Mouse (Mus musculus): ENCODE results near the gene Igfn1. TPM values are rescaled to one million over a fixed set of nuclear protein-coding genes. Genes with fewer than 3 reads are reported as not detected.

The Igfn1 gene
- polyA plus RNA-seq (2012; rRNA removed), result 0.61 and 0.78 TPM in 2 replicates

DNA sequence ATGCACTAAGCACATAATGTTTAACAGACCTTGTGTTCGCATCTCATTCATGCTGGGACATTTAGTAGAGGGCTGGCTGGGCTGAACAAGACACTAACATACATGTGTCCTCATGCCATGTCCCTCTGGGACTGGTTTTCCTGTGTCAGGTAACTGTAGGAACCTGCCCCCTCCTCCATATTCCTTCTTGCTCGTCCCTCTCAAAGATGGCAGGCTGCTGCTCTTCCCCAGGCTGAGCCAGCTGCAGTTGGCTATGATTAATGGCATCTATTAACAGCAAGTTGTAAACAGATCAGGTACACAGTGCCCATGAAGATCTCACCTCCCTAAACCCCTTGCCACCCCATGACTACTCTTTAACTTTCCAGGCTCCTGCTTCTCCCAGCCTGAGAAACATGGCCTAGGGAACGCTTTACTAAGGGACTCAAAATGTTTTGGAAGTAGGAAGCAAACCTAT is at the start of gene Igfn1:
Gene Igfn1, minus strand, starts transcription at position 51 of the 457 bp plus-strand sequence.
- Histone ChIP-seq H3K4me3 (ENCODE audit: insufficient read depth, low read depth, low read length) (peak within 1 kb of the TSS; percentile 65; the same call in 1 of the 2 replicates), H3K27me3 (replicated peaks; ENCODE audit: control insufficient read depth, insufficient read depth, low read length) (no peaks in the 10 kb centered on the region), H3K36me3 (ENCODE audit: control insufficient read depth, insufficient read depth, low read length) (no peaks in the 10 kb centered on the region), H3K4me1 (ENCODE audit: control insufficient read depth, insufficient read depth, low read length) (peaks cover 6% of the 10 kb centered on the region; the same call in 1 of the 2 replicates), H3K27ac (ENCODE audit: insufficient read depth, low read depth, low read length) (no peak within 1 kb of the TSS)
- DNase-seq, result no peak
- no peak for TF ChIP-seq CTCF (conservative IDR thresholded peaks at IDR 0.05; ENCODE audit: insufficient read depth, insufficient read length, low read depth, low read length)
- TF ChIP-seq POLR2A (IDR thresholded peaks at IDR 0.05; ENCODE audit: low read depth, low read length), result no peak
- WGBS, result 88% methylated on average over 3 of the region's 3 CpGs

DNA sequence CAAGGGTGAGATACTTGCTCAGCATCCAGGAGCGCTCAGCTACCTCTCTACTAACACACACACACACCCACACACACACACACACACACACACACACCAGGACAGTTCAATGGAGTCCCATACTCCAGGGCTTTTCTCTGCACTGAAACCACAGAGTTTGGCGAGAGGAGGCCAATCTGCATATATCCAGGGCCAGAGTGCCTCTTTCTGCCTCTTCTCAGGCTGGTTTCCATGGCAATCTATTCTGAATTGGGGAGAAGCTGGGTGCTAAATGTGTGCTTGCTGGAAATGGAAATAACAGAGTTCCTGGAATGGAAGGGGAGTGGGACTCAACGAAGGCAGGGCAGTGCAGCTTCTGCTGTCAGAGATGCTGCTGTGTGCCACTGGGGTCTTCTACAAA is 49.6 kb upstream of the Igfn1 start:
- 80% methylated on average over 3 of the region's 3 CpGs for WGBS
- H3K4me3 ChIP-seq (ENCODE audit: insufficient read depth, low read depth, low read length), result no peak overlapping the region
- DNase-seq, result no peak
- 0 out of 2 replicates have a peak, but pooled peaks cover under 1% of the 10 kb centered on the region for H3K27me3 ChIP-seq (replicated peaks; ENCODE audit: control insufficient read depth, insufficient read depth, low read length)
- TF ChIP-seq POLR2A (IDR thresholded peaks at IDR 0.05; ENCODE audit: low read depth, low read length), result no peak
- no peak for TF ChIP-seq CTCF (conservative IDR thresholded peaks at IDR 0.05; ENCODE audit: insufficient read depth, insufficient read length, low read depth, low read length)
- no peaks in the 10 kb centered on the region for H3K4me1 ChIP-seq (ENCODE audit: control insufficient read depth, insufficient read depth, low read length)
- no peaks in the 10 kb centered on the region for H3K36me3 ChIP-seq (ENCODE audit: control insufficient read depth, insufficient read depth, low read length)
- no peak overlapping the region for H3K27ac ChIP-seq (ENCODE audit: insufficient read depth, low read depth, low read length)

DNA sequence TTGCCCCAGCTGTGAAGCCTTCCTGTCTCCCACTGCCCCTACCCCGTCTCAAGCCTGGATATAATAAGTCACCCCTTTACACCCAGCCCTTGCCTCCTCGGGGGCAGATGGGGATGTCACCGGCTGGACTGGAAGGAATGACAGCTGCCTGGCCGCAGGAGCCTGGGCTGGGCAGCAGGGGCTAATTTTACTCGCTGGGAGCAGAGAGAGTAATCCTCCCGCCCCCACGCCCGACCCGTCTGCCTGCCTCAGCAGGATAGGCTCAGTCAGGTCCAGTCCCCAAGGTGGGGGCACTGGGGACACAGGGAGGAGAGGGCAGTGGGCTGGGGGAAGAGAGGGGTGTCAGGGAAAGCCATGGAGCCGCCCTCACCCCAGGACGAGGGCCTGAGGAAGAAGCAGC is 46.4 kb upstream of the Igfn1 start, which contains the start of gene Cacna1s:
Gene Cacna1s, plus strand, starts transcription at position 204 of the 400 bp plus-strand sequence.
- H3K27me3 ChIP-seq (replicated peaks; ENCODE audit: control insufficient read depth, insufficient read depth, low read length), result 0 out of 2 replicates have a peak, but pooled peaks cover 2% of the 10 kb centered on the region
- 54% methylated on average over 11 of the region's 11 CpGs for WGBS
- DNase-seq, result no peak

DNA sequence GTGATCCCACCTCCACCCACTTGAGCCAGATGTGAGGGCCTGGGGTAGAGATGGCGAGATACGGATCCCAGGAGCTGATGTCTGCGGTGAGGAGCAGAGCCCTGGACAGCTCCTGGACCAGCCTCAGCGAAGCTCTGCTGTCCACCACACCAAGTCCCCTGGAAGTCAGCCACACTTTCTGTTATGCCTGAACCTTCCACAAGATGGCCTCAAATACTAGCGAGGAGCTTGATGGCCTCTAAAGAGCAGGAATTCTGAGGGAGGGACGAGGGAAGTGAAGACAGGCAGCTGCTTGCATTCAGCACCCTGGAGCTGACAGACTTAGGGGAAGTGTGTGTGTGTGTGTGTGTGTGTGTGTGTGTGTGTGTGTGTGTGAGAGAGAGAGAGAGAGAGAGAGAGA is 45.3 kb upstream of the Igfn1 start:
- under 1% methylated on average over 6 of the region's 6 CpGs for WGBS
- Histone ChIP-seq H3K36me3 (ENCODE audit: control insufficient read depth, insufficient read depth, low read length) (no peaks in the 10 kb centered on the region), H3K27ac (ENCODE audit: insufficient read depth, low read depth, low read length) (no peak overlapping the region), H3K27me3 (replicated peaks; ENCODE audit: control insufficient read depth, insufficient read depth, low read length) (0 out of 2 replicates have a peak, but pooled peaks cover 2% of the 10 kb centered on the region), H3K4me1 (ENCODE audit: control insufficient read depth, insufficient read depth, low read length) (no peaks in the 10 kb centered on the region), H3K4me3 (ENCODE audit: insufficient read depth, low read depth, low read length) (no peak overlapping the region)
- peak; percentile 79 for DNase-seq
- no peak for TF ChIP-seq POLR2A (IDR thresholded peaks at IDR 0.05; ENCODE audit: low read depth, low read length)
- TF ChIP-seq CTCF (conservative IDR thresholded peaks at IDR 0.05; ENCODE audit: insufficient read depth, insufficient read length, low read depth, low read length), result peak; percentile 74

More for the DNA sequence above, 46.4 kb upstream of the Igfn1 start, which contains the start of gene Cacna1s:
- TF ChIP-seq CTCF (conservative IDR thresholded peaks at IDR 0.05; ENCODE audit: insufficient read depth, insufficient read length, low read depth, low read length) (no peak), POLR2A (IDR thresholded peaks at IDR 0.05; ENCODE audit: low read depth, low read length) (no peak)
- Histone ChIP-seq H3K36me3 (ENCODE audit: control insufficient read depth, insufficient read depth, low read length) (no peaks in the 10 kb centered on the region), H3K4me1 (ENCODE audit: control insufficient read depth, insufficient read depth, low read length) (no peaks in the 10 kb centered on the region), H3K27ac (ENCODE audit: insufficient read depth, low read depth, low read length) (no peak within 1 kb of the TSS), H3K4me3 (ENCODE audit: insufficient read depth, low read depth, low read length) (no peak within 1 kb of the TSS)

DNA sequence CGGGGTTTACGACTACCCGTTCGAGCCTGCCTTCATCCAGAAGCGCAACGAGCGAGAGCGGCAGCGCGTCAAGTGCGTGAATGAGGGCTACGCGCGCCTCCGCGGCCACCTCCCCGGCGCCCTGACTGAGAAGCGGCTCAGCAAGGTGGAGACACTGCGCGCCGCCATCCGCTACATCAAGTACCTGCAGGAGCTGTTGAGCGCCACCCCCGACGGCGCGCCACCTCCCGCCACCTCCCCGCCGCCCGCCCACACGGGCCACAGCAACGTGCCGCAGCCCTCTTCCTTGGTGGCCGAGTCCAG is 44.8 kb upstream of the Igfn1 start:
- Histone ChIP-seq H3K27me3 (replicated peaks; ENCODE audit: control insufficient read depth, insufficient read depth, low read length) (0 out of 2 replicates have a peak, but pooled peaks cover 2% of the 10 kb centered on the region), H3K27ac (ENCODE audit: insufficient read depth, low read depth, low read length) (no peak overlapping the region), H3K36me3 (ENCODE audit: control insufficient read depth, insufficient read depth, low read length) (no peaks in the 10 kb centered on the region), H3K4me3 (ENCODE audit: insufficient read depth, low read depth, low read length) (no peak overlapping the region), H3K4me1 (ENCODE audit: control insufficient read depth, insufficient read depth, low read length) (no peaks in the 10 kb centered on the region)
- no peak for DNase-seq
- TF ChIP-seq CTCF (conservative IDR thresholded peaks at IDR 0.05; ENCODE audit: insufficient read depth, insufficient read length, low read depth, low read length) (no peak), POLR2A (IDR thresholded peaks at IDR 0.05; ENCODE audit: low read depth, low read length) (no peak)
- WGBS, result 2% methylated on average over 34 of the region's 36 CpGs

DNA sequence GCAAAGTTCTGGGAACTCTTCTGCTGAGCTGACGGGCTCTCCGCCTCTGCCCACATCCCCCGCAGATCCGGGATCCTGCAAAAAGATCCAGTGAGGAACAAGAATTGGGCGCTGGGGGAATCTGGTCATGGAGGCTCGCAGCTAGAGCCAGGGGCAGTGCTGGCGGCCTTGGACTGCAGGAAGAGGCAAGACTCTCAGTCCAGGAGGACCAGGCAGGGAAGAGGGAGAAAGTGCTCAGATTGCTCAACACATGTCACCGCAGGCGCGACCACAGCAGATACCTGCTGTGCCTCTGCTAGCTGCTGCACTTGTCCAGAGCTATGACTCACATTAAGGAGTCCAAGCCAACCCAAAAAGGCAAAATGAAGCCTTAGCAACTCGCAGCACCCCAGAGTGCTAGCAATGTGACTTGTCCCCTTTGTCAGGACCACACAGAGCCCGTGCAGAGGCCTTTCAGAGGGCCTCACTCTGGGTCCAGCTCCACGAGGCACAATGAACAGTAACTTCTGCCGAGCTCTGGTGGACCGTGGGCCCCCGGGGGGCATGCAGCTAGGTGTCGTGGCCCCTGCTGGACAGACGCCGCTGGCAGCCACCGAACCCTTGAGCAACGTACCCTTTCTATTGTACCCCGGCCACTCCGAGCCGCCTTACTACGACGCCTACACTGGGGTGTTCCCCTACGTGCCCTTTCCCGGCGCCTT is 44.3 kb upstream of the Igfn1 start, which contains the start of gene Ascl5:
Gene Ascl5, plus strand, starts transcription at position 493 of the 701 bp plus-strand sequence.
- TF ChIP-seq CTCF (conservative IDR thresholded peaks at IDR 0.05; ENCODE audit: insufficient read depth, insufficient read length, low read depth, low read length) (no peak), POLR2A (IDR thresholded peaks at IDR 0.05; ENCODE audit: low read depth, low read length) (no peak)
- Histone ChIP-seq H3K36me3 (ENCODE audit: control insufficient read depth, insufficient read depth, low read length) (no peaks in the 10 kb centered on the region), H3K4me3 (ENCODE audit: insufficient read depth, low read depth, low read length) (no peak within 1 kb of the TSS), H3K27ac (ENCODE audit: insufficient read depth, low read depth, low read length) (no peak within 1 kb of the TSS), H3K27me3 (replicated peaks; ENCODE audit: control insufficient read depth, insufficient read depth, low read length) (0 out of 2 replicates have a peak, but pooled peaks cover 2% of the 10 kb centered on the region), H3K4me1 (ENCODE audit: control insufficient read depth, insufficient read depth, low read length) (no peaks in the 10 kb centered on the region)
- DNase-seq, result no peak
- 27% methylated on average over 29 of the region's 29 CpGs for WGBS

DNA sequence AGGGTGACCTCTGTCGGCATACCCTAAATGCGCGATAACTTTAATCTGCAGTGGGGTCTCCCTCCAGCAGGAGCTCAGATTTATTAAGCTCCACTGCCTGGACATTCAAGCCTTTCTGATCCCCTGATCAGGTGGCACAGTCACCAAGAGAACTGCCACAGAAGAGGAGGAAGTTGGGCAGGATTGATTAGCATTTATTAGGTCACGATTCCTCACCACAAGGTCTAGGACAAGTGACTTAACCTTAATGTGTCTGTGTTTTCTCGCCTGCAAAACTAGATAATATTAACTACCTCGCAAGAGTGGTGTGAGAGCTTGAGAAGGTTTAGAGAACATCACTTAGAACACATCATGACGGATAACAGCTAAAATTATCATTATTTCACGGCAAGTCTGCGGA is 41.8 kb upstream of the Igfn1 start:
- H3K4me3 ChIP-seq (ENCODE audit: insufficient read depth, low read depth, low read length), result no peak overlapping the region
- WGBS, result 79% methylated on average over 9 of the region's 9 CpGs

More for the DNA sequence above, 41.8 kb upstream of the Igfn1 start:
- Histone ChIP-seq H3K4me1 (ENCODE audit: control insufficient read depth, insufficient read depth, low read length) (no peaks in the 10 kb centered on the region), H3K36me3 (ENCODE audit: control insufficient read depth, insufficient read depth, low read length) (no peaks in the 10 kb centered on the region), H3K27me3 (replicated peaks; ENCODE audit: control insufficient read depth, insufficient read depth, low read length) (0 out of 2 replicates have a peak, but pooled peaks cover 2% of the 10 kb centered on the region), H3K27ac (ENCODE audit: insufficient read depth, low read depth, low read length) (no peak overlapping the region)
- TF ChIP-seq CTCF (conservative IDR thresholded peaks at IDR 0.05; ENCODE audit: insufficient read depth, insufficient read length, low read depth, low read length), result no peak
- no peak for TF ChIP-seq POLR2A (IDR thresholded peaks at IDR 0.05; ENCODE audit: low read depth, low read length)
- no peak for DNase-seq

All from kidney, adult 2 months (tissue).